Mouse (Mus musculus): ENCODE results near the gene Snx12. TPM values are rescaled to one million over a fixed set of nuclear protein-coding genes. Genes with fewer than 3 reads are reported as not detected.
"Not testable (repeated sequence)": the region's sequence is repeated elsewhere in the genome, so short reads cannot be mapped to it uniquely, and the experiment has no call there.

Snx12 gene
- total RNA-seq, 2 experiments from 2014 or later = 27.9 to 28.5 TPM

GRCm38 (mm10) chrX:101156369-101156768, 66.0 kb downstream of the Snx12 start:
- intact Hi-C loops (cut with DNase I) = no loop called here
- no peak for DNase-seq

DNA sequence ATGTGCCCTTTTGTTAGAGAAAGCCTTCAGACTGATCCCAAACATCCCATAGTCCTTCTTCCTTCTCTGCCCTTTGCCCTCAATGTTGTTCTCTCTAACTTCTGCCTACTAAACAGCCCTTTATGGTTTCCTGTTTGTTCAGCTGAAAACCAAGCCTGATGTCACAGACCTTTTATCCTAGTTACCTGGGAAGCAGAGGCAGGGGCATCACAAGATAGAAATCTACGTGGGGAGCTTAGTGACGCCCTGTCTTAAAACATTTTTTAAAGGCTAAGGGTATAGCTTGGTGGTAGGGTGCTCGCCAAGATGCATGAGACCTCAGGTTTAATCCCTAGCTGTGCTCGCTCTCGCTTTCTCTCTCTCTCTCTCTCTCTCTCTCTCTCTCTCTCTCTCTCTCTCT, 74.9 kb downstream of the Snx12 start:
- DNase-seq = no peak
- intact Hi-C loops (cut with DNase I) = no loop called here

DNA sequence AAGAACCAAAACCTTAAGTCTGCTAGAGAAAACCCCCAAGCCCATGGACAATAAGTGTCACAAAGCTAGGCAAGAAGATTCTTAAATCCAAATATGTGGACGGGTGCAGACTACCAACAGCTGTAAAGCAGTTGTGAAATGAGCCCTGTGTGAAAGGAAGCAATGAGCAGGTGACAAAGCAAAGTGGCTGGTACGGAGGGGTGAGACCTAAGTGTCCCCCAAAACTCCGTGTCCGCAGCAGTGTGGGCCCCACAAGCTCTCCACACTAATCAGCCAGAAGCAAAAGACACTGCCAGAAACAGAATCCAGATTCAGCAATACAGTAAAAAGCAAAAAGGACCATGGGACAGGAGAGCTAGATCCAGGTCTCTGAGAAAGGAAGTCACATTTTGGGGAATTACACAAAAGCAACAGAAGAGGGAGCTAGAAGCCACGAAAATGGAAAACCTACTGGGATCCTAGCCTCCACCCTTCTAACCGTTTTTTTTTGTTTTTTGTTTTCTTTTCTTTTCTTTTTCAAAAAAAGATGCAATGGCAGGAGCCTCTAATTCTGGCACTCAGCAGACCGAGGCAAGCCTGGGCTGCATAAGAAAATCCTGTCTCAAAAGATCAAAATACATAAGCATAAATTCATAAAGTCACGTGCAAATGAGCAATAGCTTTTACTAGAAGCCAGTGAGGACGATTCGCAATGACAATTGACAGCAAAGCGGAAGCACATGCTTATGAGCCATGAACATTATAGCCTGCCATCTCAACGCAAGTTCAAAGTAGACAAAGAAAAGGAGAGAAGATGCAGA, 90.2 kb downstream of the Snx12 start:
- intact Hi-C loops (cut with DNase I) = loop anchor here (1.0 to 5.0 kb wide), 2 partner anchors 140 to 197 kb away; partner anchors contain the start of gene Med12
- DNase-seq = peak in 1 of 2 experiments; percentile 12

DNA sequence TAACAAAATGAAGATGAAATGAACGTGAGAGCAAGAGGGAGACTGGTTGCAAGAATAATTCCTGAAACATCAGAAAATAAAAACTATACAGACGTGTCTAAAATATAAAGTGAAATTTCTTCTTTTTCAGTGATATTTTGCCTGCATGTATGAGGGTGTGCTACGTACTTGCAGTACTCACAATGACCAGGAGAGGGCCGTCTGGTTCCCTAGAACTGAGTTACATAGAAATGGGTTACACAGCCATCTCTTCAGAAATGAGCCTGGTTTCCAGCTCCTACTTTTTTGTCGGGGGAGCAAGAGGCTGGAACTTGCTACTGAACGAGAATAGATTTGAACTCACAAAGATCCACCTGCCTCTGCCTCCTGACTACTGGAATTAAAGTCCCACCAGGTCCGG, 91.4 kb downstream of the Snx12 start:
- intact Hi-C loops (cut with DNase I) = loop anchor here (1.0 to 5.0 kb wide), 2 partner anchors 141 to 198 kb away; partner anchors contain the start of gene Med12
- DNase-seq = peak; percentile 37 to 44

DNA sequence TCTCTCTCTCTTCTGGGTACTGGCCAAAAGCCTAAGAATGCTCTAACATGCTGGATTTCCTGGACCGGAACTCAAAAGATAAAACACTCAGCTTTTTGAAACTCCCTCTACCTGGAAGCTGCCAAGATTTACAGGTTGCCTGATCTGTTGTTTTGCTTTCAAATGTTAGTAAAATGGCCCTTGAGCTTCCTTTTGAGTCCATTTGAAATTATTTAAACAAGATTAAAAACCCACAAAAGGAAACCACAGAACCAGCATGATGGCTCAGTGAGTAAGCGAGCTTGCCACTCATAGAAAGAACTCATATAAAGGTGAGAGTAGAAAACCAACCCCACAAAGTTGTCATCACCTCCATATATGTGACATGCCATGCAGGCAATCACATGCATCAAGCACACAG, 93.8 kb downstream of the Snx12 start:
- DNase-seq = no peak
- intact Hi-C loops (cut with DNase I) = no loop called here

GRCm38 (mm10) chrX:101126977-101127376, 95.4 kb downstream of the Snx12 start:
- intact Hi-C loops (cut with DNase I) = no loop called here
- DNase-seq = no peak

GRCm38 (mm10) chrX:101126474-101126955, 95.8 kb downstream of the Snx12 start:
- intact Hi-C loops (cut with DNase I) = no loop called here
- DNase-seq = peak in 1 of 2 experiments; percentile 12

GRCm38 (mm10) chrX:101120546-101120945, 101.8 kb downstream of the Snx12 start:
- intact Hi-C loops (cut with DNase I) = no loop called here
- no peak for DNase-seq

GRCm38 (mm10) chrX:101085920-101086319, 136.4 kb downstream of the Snx12 start, which contains the start of gene Slc7a3:
Gene Slc7a3 (minus strand): TSS chrX:101086020.
- DNase-seq = no peak
- intact Hi-C loops (cut with DNase I) = no loop called here

DNA sequence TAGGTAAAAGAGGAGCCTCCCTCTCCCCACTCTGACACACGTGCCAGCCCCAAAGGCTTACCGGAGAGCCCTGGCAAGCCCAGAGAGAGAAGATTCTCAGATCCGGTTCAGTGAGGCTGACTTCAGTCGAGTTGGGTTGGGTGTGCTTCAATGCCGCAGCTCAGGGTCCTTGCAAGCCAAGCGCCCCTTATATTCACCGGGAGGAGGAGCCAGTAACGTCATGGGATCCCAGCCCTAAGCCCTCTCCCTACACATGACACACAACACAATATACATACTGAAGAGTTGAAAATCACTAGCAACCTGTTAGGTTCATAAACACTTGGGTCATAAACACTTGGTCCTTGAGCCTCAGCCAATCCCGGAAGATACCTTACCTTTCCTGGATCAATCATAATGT, 137.2 kb downstream of the Snx12 start:
- intact Hi-C loops (cut with DNase I); DNase-seq: not testable (repeated sequence)

DNA sequence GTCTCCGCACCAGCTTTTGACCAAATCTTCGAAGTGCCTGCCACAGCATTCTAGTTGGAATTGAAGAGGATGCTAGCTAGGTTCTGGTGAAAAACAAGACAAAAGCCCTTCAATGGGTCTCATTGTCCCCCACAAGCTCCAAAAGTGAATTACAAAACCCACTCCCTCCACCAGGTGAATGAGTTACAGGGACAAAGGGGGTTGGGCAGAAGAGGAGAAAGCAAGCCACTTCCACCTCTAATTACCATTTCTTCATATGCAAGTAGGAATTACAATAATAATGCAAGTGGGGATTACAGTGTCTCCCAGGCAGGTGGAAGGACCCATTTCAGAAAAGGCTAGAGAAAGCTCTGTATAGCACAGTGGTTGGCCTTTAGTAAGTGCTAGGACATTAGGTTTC, 138.2 kb downstream of the Snx12 start:
- DNase-seq = no peak
- intact Hi-C loops (cut with DNase I) = no loop called here

GRCm38 (mm10) chrX:101065245-101065644, 157.1 kb downstream of the Snx12 start:
- DNase-seq = no peak
- intact Hi-C loops (cut with DNase I) = no loop called here

DNA sequence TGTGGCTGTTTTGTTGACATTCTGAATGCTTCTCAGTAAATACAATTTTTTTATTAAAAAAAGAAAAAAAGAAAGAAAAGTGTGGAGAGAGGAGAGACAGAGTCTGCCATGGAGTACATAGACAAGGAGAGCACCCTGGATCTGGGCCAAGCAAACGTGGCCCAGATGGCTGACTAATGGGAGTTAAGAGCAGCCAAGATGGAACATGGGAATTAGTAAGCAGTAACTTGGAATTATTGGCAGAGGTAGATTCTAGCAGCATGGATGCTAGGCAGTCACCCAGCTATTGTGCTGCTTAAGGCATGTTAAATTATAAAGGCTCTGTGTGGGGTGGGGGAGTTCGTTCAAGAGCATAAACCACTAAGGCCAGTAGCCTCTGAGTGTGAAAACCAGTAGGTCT, 158.9 kb downstream of the Snx12 start:
- intact Hi-C loops (cut with DNase I) = no loop called here
- DNase-seq = no peak

- DNase-seq = no peak
- intact Hi-C loops (cut with DNase I) = no loop called here
Observed at GRCm38 (mm10) chrX:101059541-101059940, 162.8 kb downstream of the Snx12 start, which contains the start of gene Tex11. Gene Tex11 (minus strand): TSS chrX:101059667.

Other genes starting within 250 kb of the Snx12 start
- not detected for gene Tex11, start 162.9 kb downstream of the Snx12 start, total RNA-seq (2021)
- gene Slc7a3, start 136.5 kb downstream of the Snx12 start, total RNA-seq (2021) = not detected
- 100 to 1,000 TPM in 1 of 2 experiments, 10 to 100 TPM in 1; 95.6 to 116 TPM for gene Foxo4, start 32.0 kb upstream of the Snx12 start, total RNA-seq (2021)
- not detected for gene Gm614, start 41.4 kb upstream of the Snx12 start, total RNA-seq (2021)
- 1 to 10 TPM; 1.8 to 2.5 TPM for gene Il2rg, start 45.7 kb upstream of the Snx12 start, total RNA-seq (2021)
- not detected for gene Gm20489, start 46.5 kb upstream of the Snx12 start, total RNA-seq (2021)
- gene Med12, start 51.5 kb upstream of the Snx12 start, total RNA-seq (2021) = 10 to 100 TPM; 15.5 to 18.1 TPM
- gene Nlgn3, start 76.6 kb upstream of the Snx12 start, total RNA-seq (2021) = under 1 TPM; 0.08 to 0.15 TPM
- under 1 TPM; 0.28 to 0.57 TPM for gene Gjb1, start 153.8 kb upstream of the Snx12 start, total RNA-seq (2021)
- gene Zmym3, start 198.3 kb upstream of the Snx12 start, total RNA-seq (2021) = 10 to 100 TPM in 1 of 2 experiments, 1 to 10 TPM in 1; 7.0 to 11.1 TPM
- gene Nono, start 206.8 kb upstream of the Snx12 start, total RNA-seq (2021) = 10 to 100 TPM; 38.9 to 43.4 TPM
- gene Itgb1bp2, start 226.5 kb upstream of the Snx12 start, total RNA-seq (2021) = 100 to 1,000 TPM; 211 to 226 TPM